In the genomic region with DNA sequence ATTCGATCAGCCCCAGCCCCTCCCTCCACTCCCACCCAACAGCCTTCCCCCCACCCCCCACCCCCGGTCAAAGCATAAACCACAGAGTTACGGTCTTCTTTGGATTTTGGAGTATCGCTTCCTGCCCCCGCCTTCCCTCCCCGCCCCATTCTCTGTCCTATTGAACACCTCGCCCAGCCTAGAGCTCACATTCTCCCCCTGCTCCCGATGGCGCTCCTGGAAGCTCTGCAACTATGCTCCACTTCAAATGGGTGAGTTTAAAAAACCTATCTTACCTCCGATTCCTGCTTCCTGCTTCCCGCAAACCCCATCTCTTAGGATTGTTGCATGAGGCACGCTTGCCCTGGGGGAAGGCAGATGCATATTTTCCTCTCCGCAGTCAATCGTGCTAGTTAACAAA, we compare ENCODE assay signal across 8 mouse cellular contexts.
A peak's percentile ranks its signal among the peaks of the same experiment; 100 is the strongest.
DNase-seq lines count a peak whose midpoint lies in the region; ATAC-seq and TF ChIP-seq lines count a peak whose summit lies in the region.

No protein-coding gene starts in this region.

- H3K9me3 ChIP-seq in embryonic facial prominence, embryonic 12.5 days, result no peaks in the 10 kb centered on the region
- H3K9me3 ChIP-seq in liver, embryonic 11.5 days (ENCODE audit: control insufficient read depth, low read length), result no peaks in the 10 kb centered on the region

- DNase-seq in urinary bladder, postnatal 14 days (ENCODE audit: low spot score), result peak; percentile 43
- DNase-seq in urinary bladder, postnatal 25 days (ENCODE audit: low spot score), result no peak
- DNase-seq in heart, postnatal 36 days, result peak; percentile 18 to 34
- peak; percentile 35 for DNase-seq in liver, embryonic 11.5 days (ENCODE audit: low spot score)

- peak overlapping the region; percentile 95 for H3K9ac ChIP-seq in embryonic facial prominence, embryonic 12.5 days
- H3K9ac ChIP-seq in liver, embryonic 11.5 days (ENCODE audit: low read depth, low read length), result peak overlapping the region; percentile 23

- H3K4me2 ChIP-seq in embryonic facial prominence, embryonic 12.5 days (replicated peaks), result peak overlapping the region; percentile 66
- H3K4me2 ChIP-seq in liver, embryonic 11.5 days, result peak overlapping the region; percentile 56

- intact Hi-C loops in heart, postnatal 36 days (cut with DNase I), result loop anchor here (2.0 to 5.0 kb wide), 3 partner anchors 106 to 311 kb away; no protein-coding TSS in a partner anchor

- H3K27me3 ChIP-seq in embryonic facial prominence, embryonic 12.5 days, result no peaks in the 10 kb centered on the region
- H3K27me3 ChIP-seq in liver, embryonic 11.5 days (replicated peaks; ENCODE audit: control insufficient read depth, insufficient read depth, low read length), result peaks cover 3% of the 10 kb centered on the region; the same call in 1 of the 2 replicates

- H3K27ac ChIP-seq in embryonic facial prominence, embryonic 12.5 days, result peak overlapping the region; percentile 100
- peak overlapping the region; percentile 53 for H3K27ac ChIP-seq in liver, embryonic 11.5 days (ENCODE audit: low read depth, low read length)
- H3K27ac ChIP-seq in olfactory bulb, adult 2 months (ENCODE audit: insufficient read depth, low read depth, low read length), result peak overlapping the region; percentile 85

- ATAC-seq in embryonic facial prominence, embryonic 12.5 days (ENCODE audit: insufficient number of reproducible peaks, insufficient read depth, low FRiP score, low TSS enrichment), result 0 out of 2 replicates have a peak, but pooled peaks have one; percentile 29
- no peak for ATAC-seq in liver, embryonic 11.5 days (replicated peaks; ENCODE audit: low FRiP score)
- ATAC-seq in erythroblast, adult 5-6 weeks (replicated peaks; ENCODE audit: low FRiP score, poor library complexity, severe bottlenecking), result no peak
- no peak for ATAC-seq in CD4-positive, CD25-positive, alpha-beta regulatory T cell, adult 4 months

- H3K4me3 ChIP-seq in embryonic facial prominence, embryonic 12.5 days, result peak overlapping the region; percentile 76
- H3K4me3 ChIP-seq in liver, embryonic 11.5 days (ENCODE audit: low read depth, low read length), result peak overlapping the region; percentile 42
- peak overlapping the region; percentile 62 for H3K4me3 ChIP-seq in olfactory bulb, adult 2 months (ENCODE audit: insufficient read depth, low read depth, low read length)

- H3K36me3 ChIP-seq in embryonic facial prominence, embryonic 12.5 days, result peaks cover 2% of the 10 kb centered on the region
- no peaks in the 10 kb centered on the region for H3K36me3 ChIP-seq in liver, embryonic 11.5 days (ENCODE audit: control insufficient read depth, insufficient read depth, low read length)

- under 1% methylated on average over 14 of the region's 14 CpGs for WGBS in embryonic facial prominence, embryonic 12.5 days
- whole genome bisulfite sequencing in liver, embryonic 11.5 days, result 3% methylated on average over 14 of the region's 14 CpGs
- WGBS in olfactory bulb, adult 2 months, result under 1% methylated on average over 14 of the region's 14 CpGs

- TF ChIP-seq POLR2A in olfactory bulb, adult 2 months (IDR thresholded peaks at IDR 0.05; ENCODE audit: insufficient read depth, low read depth, low read length), result no peak

- TF ChIP-seq CTCF in olfactory bulb, adult 2 months (IDR thresholded peaks at IDR 0.05; ENCODE audit: insufficient read depth, low read depth, low read length), result no peak

- peaks cover 13% of the 10 kb centered on the region for H3K4me1 ChIP-seq in embryonic facial prominence, embryonic 12.5 days
- H3K4me1 ChIP-seq in liver, embryonic 11.5 days (replicated peaks; ENCODE audit: control insufficient read depth, insufficient read depth, low read length), result no peaks in the 10 kb centered on the region
- peaks cover 5% of the 10 kb centered on the region for H3K4me1 ChIP-seq in olfactory bulb, adult 2 months (ENCODE audit: control insufficient read depth, insufficient read depth, low read length)
